Mouse (Mus musculus) stomach, embryonic 15.5 days (tissue): ENCODE data around the gene Dguok. TPM values are rescaled to one million over a fixed set of nuclear protein-coding genes. Genes with fewer than 3 reads are reported as not detected.

Source experiments
- ATAC-seq: fragments of 200-750 bp; cut with Nextera tagmentation; 2 replicates; pipeline ENCODE4 v1.8.0; 2017; ENCODE audit warnings: low read depth, moderate number of reproducible peaks, moderate TSS enrichment; ENCODE audit not compliant: insufficient read depth, low FRiP score
- H3K27ac ChIP-seq: fragments of 300-500 bp; sonication (generic); 2 replicates; pipeline ENCODE4 v1.5.1; 2015; ENCODE audit warnings: mild to moderate bottlenecking, inconsistent platforms
- H3K27me3 ChIP-seq: fragments of 300-500 bp; sonication (generic); replicated peaks from 2 replicates; pipeline ENCODE4 v1.6.1; 2015; ENCODE audit warnings: inconsistent platforms
- H3K36me3 ChIP-seq: fragments of 300-500 bp; sonication (generic); 2 replicates; pipeline ENCODE4 v1.6.1; 2015; ENCODE audit warnings: inconsistent platforms
- H3K4me1 ChIP-seq: fragments of 300-500 bp; sonication (generic); 2 replicates; pipeline ENCODE4 v1.6.1; 2015; ENCODE audit warnings: inconsistent platforms
- H3K4me2 ChIP-seq: fragments of 300-500 bp; sonication (generic); 2 replicates; pipeline ENCODE4 v1.6.1; 2015; ENCODE audit warnings: mild to moderate bottlenecking, inconsistent platforms
- H3K4me3 ChIP-seq: fragments of 300-500 bp; sonication (generic); replicated peaks from 2 replicates; pipeline ENCODE4 v1.5.1; 2015; ENCODE audit warnings: inconsistent platforms
- H3K9ac ChIP-seq: fragments of 300-500 bp; sonication (generic); 2 replicates; pipeline ENCODE4 v1.6.1; 2015; ENCODE audit warnings: inconsistent platforms
- H3K9me3 ChIP-seq: fragments of 300-500 bp; sonication (generic); 2 replicates; pipeline ENCODE4 v1.6.1; 2016; ENCODE audit warnings: inconsistent platforms
- WGBS: fragments of 180-500 bp; shearing (Covaris S2); methylation state at CpG from one replicate; pipeline ENCODE4 v1.1.7; 2015; 5-methylcytosine and 5-hydroxymethylcytosine counted together
- polyA plus RNA-seq: library from polyadenylated mRNA; unstranded; fragments of >200 nt; fragmentation: Nextera tagmentation; extraction: Ambion mirVana; gene quantifications from 2 replicates; pipeline ENCODE4 v1.2.1, GENCODE M21; 2015

Dguok gene
- 74.3 and 76.2 TPM in 2 replicates for polyA plus RNA-seq

DNA sequence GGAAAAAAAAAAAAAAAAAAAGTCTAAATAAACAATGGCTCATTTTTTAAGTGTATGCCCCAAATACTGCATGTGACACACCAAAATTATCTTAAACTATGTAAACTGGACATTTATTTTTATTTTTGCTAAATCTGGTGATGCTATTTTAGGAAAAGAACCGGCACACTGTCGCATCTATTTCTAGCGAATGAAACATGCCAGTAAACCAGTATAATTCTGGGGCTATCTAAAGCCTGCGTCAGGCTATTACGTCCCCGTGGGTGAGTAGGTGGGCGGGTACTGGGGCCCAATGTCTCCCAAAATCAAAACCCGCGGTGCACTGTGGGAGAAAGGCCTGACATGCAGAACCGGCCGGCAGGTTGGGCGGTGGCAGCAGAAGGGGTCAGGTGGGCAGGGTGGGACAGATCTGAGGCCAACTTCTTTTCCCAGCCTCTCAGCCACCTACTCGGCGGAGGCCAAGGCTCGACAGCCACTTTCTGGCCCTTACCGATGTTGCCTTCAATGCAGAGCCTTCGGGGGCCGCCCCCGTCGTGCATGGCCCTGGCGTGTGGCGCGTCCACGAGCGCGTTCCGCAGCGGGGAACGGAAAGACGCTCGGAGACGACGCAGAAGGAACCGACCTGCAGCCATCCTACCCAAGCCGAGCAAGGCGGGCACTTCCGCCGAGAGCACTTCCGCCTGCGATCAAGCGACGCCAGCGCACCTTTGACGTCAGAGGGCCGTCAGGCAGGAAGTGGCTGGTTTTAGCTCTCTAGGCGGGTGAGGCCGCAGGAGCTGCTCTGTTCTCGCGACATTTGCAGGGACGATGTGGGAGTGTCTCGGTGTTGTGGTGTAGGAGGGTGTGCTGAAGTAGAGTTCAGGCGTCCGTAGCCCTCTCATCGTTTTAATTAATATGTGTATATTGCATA lies at the start of gene Dguok:
Dguok (minus strand) TSS at position 712 of the 910 bp plus-strand sequence.
- peak within 1 kb of the TSS; percentile 66 for H3K4me2 ChIP-seq
- no peaks in the 10 kb centered on the region for H3K27me3 ChIP-seq
- no peaks in the 10 kb centered on the region for H3K9me3 ChIP-seq
- H3K4me1 ChIP-seq = peaks cover 11% of the 10 kb centered on the region; the same call in 1 of the 2 replicates
- H3K4me3 ChIP-seq = peak within 1 kb of the TSS; percentile 88
- peak within 1 kb of the TSS; percentile 99 for H3K27ac ChIP-seq
- under 1% methylated on average over 54 of the region's 54 CpGs for WGBS
- peak; percentile 98 for ATAC-seq
- H3K9ac ChIP-seq = peak within 1 kb of the TSS; percentile 85
- no peaks in the 10 kb centered on the region for H3K36me3 ChIP-seq

DNA sequence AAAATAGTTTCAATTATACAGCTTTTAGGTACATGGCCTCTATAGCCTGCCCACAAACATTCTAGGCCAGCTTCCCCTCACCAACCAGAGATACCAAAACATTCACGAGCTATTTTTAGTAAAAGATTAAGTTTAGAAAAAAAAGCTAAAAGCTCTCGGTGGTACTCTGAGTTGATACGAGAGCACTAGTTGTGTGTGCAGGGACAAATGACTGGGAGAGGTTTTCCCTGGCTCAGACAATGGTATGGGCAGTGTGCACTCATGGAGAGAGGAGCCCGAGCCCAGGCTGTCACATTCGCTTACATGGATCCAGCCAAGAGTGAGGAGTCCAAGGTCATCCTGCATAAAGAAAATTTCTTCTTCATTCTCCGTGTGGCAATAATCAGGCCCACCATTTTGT lies 49.2 kb upstream of the Dguok start:
- no peaks in the 10 kb centered on the region for H3K4me1 ChIP-seq
- no peak for ATAC-seq
- H3K4me2 ChIP-seq = no peak overlapping the region
- no peak overlapping the region for H3K4me3 ChIP-seq
- no peak overlapping the region for H3K27ac ChIP-seq
- 70% methylated on average over 6 of the region's 6 CpGs for WGBS
- H3K36me3 ChIP-seq = peaks cover 31% of the 10 kb centered on the region
- H3K9me3 ChIP-seq = no peaks in the 10 kb centered on the region
- no peak overlapping the region for H3K9ac ChIP-seq
- H3K27me3 ChIP-seq = no peaks in the 10 kb centered on the region

DNA sequence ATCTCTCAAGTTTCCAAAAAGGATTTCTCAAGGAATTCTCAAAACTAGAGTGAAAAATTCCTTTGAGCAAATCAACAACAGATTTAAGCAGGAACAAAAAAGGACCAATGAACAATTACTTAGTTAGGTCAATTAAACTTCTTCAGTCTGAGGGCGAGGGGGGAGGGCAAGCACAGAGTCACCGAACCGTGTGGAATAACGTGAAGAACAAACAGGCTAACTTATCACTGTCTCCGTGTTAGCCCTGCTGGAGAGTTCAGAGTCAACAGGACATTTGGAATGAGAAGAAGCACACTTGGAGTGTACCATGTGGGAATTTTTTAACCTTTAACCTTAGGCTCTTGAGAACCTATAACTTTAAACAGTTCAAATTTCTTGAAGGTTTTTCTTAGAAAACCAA lies 41.6 kb upstream of the Dguok start:
- H3K9me3 ChIP-seq = no peaks in the 10 kb centered on the region

DNA sequence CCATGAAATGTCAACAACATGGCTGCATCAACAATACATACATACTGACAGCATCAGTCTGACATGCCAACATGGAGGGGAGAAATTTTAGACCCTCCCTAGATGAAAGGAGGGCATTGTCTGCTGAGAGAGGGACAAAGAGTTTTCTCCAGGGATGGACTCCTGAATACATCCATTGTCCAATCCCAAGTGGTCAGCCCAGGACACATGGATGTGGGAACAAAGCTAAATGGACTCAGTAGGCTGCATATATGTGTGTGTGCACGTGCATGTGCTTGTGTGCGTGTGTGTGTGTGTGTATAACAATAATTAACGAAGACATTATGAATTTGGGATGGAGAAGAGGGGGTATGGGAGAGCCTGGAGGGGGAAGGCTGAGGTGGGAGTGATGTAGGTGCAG lies 39.0 kb upstream of the Dguok start:
- no peaks in the 10 kb centered on the region for H3K9me3 ChIP-seq
- no peak overlapping the region for H3K4me3 ChIP-seq
- H3K36me3 ChIP-seq = peaks cover 13% of the 10 kb centered on the region; the same call in 1 of the 2 replicates
- no peak overlapping the region for H3K9ac ChIP-seq
- no peaks in the 10 kb centered on the region for H3K27me3 ChIP-seq
- no peak overlapping the region for H3K4me2 ChIP-seq
- H3K27ac ChIP-seq = no peak overlapping the region
- no peak for ATAC-seq
- peaks cover 3% of the 10 kb centered on the region; the same call in 1 of the 2 replicates for H3K4me1 ChIP-seq
- WGBS = 83% methylated on average over 3 of the region's 3 CpGs

More for the DNA sequence above, 41.6 kb upstream of the Dguok start:
- Histone ChIP-seq H3K4me1 (no peaks in the 10 kb centered on the region), H3K27me3 (no peaks in the 10 kb centered on the region), H3K4me2 (no peak overlapping the region), H3K9ac (no peak overlapping the region), H3K27ac (no peak overlapping the region), H3K36me3 (peaks cover 16% of the 10 kb centered on the region; the same call in 1 of the 2 replicates), H3K4me3 (no peak overlapping the region)
- no peak for ATAC-seq
- WGBS = 50% methylated on average over 5 of the region's 5 CpGs

DNA sequence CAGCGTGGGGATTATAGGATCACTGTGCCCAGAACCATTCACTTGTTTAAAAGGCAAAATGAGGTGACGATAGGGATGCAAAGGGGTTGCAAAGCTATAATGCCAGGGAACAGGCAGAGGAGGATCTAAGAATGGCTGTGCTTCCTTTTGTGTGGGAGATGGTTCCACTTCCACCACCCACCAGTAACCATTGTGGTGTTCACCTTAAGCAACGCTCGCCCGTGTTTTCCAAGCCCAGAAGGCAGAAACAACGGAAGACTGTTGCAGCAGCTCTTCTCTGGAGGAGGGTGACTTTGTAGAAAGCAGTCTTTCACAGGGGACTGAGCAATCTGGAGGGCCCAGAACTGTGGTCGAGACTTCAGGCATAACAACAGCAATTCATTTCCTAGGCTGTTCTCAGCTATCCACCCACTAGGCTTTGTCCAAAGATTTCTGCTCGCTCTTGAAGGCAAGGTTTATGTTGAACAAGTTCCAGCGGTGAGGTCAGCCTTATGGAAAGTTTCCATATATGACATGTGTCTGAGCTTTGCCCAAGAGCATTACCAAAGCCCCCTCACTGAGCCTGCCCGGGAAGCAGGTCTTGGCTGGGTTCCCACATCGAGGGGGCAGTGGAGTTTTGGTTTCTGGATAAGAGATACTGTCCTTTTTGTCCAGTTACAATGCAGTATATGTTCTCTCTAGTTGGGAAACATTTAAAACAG lies 35.1 kb upstream of the Dguok start:
- H3K4me1 ChIP-seq = peaks cover 3% of the 10 kb centered on the region; the same call in 1 of the 2 replicates
- ATAC-seq = peak; percentile 71; the same call in 1 of the 2 replicates
- 57% methylated on average over 11 of the region's 11 CpGs for WGBS
- no peak overlapping the region for H3K4me2 ChIP-seq
- H3K36me3 ChIP-seq = 0 out of 2 replicates have a peak, but pooled peaks cover 5% of the 10 kb centered on the region
- peak overlapping the region; percentile 90 for H3K27ac ChIP-seq
- H3K9ac ChIP-seq = no peak overlapping the region
- H3K9me3 ChIP-seq = no peaks in the 10 kb centered on the region
- H3K4me3 ChIP-seq = no peak overlapping the region
- H3K27me3 ChIP-seq = no peaks in the 10 kb centered on the region

GRCm38 (mm10) chr6:83540017-83540416 lies 33.2 kb upstream of the Dguok start:
- Histone ChIP-seq H3K27ac (peak overlapping the region; percentile 67; the same call in 1 of the 2 replicates), H3K36me3 (no peaks in the 10 kb centered on the region), H3K27me3 (no peaks in the 10 kb centered on the region), H3K9ac (no peak overlapping the region), H3K9me3 (no peaks in the 10 kb centered on the region), H3K4me2 (no peak overlapping the region), H3K4me3 (no peak overlapping the region), H3K4me1 (peaks cover 3% of the 10 kb centered on the region; the same call in 1 of the 2 replicates)
- WGBS = 38% methylated on average over 4 of the region's 4 CpGs
- no peak for ATAC-seq

- Histone ChIP-seq H3K27ac (peak overlapping the region; percentile 78), H3K9ac (no peak overlapping the region), H3K36me3 (no peaks in the 10 kb centered on the region), H3K4me2 (0 out of 2 replicates have a peak overlapping the region, but pooled peaks have one; percentile 2), H3K9me3 (no peaks in the 10 kb centered on the region), H3K4me3 (no peak overlapping the region), H3K27me3 (no peaks in the 10 kb centered on the region), H3K4me1 (peaks cover 2% of the 10 kb centered on the region; the same call in 1 of the 2 replicates)
- WGBS = 18% methylated on average over 6 of the region's 6 CpGs
- no peak for ATAC-seq
These were observed 30.0 kb upstream of the Dguok start for GRCm38 (mm10) chr6:83536795-83537059.

GRCm38 (mm10) chr6:83536028-83536794 lies 29.4 kb upstream of the Dguok start, which contains the start of gene Actg2:
TSS of gene Actg2 (minus strand) at chr6:83536265.
- H3K4me3 ChIP-seq = peak within 1 kb of the TSS; percentile 25
- no peaks in the 10 kb centered on the region for H3K4me1 ChIP-seq
- peak within 1 kb of the TSS; percentile 78 for H3K27ac ChIP-seq
- H3K9me3 ChIP-seq = no peaks in the 10 kb centered on the region
- no peaks in the 10 kb centered on the region for H3K27me3 ChIP-seq
- H3K36me3 ChIP-seq = no peaks in the 10 kb centered on the region
- peak; percentile 70 for ATAC-seq
- H3K9ac ChIP-seq = no peak within 1 kb of the TSS
- WGBS = 51% methylated on average over 12 of the region's 12 CpGs
- peak within 1 kb of the TSS; percentile 4; the same call in 1 of the 2 replicates for H3K4me2 ChIP-seq

- Histone ChIP-seq H3K9me3 (no peaks in the 10 kb centered on the region), H3K36me3 (no peaks in the 10 kb centered on the region), H3K4me3 (peak overlapping the region; percentile 25; the same call in 1 of the 2 replicates), H3K27ac (no peak overlapping the region), H3K4me2 (no peak overlapping the region), H3K4me1 (no peaks in the 10 kb centered on the region), H3K27me3 (no peaks in the 10 kb centered on the region), H3K9ac (no peak overlapping the region)
- WGBS = 74% methylated on average over 2 of the region's 2 CpGs
- ATAC-seq = no peak
These were observed 25.8 kb upstream of the Dguok start for GRCm38 (mm10) chr6:83532608-83533007.

GRCm38 (mm10) chr6:83523194-83523593 lies 16.4 kb upstream of the Dguok start:
- Histone ChIP-seq H3K4me1 (0 out of 2 replicates have a peak, but pooled peaks cover 6% of the 10 kb centered on the region), H3K9ac (no peak overlapping the region), H3K9me3 (no peaks in the 10 kb centered on the region), H3K4me3 (no peak overlapping the region), H3K27ac (no peak overlapping the region), H3K36me3 (no peaks in the 10 kb centered on the region), H3K4me2 (no peak overlapping the region), H3K27me3 (no peaks in the 10 kb centered on the region)
- WGBS = 26% methylated on average over 6 of the region's 6 CpGs
- ATAC-seq = no peak

DNA sequence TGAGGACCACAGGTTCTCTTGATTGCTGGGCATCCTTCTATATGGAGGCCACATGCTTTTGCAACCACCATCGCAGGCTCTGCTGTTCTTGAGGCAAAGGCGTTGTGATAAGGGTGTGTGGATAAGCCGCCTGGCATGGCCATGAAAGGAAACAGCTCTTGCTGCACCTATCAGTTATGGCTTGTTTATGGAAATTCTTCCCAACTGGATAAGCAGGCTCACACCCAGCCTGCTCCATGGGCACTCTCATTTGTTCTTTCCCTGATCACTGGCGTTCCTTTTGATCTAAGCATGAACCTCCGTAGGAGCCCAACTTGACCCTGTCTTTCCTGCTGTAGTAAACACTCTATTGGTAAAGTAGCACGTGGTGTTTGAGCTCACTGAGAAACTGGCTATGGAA lies 15.0 kb upstream of the Dguok start:
- H3K36me3 ChIP-seq = no peaks in the 10 kb centered on the region
- H3K4me1 ChIP-seq = 0 out of 2 replicates have a peak, but pooled peaks cover 6% of the 10 kb centered on the region
- no peak overlapping the region for H3K4me2 ChIP-seq
- no peak overlapping the region for H3K9ac ChIP-seq
- H3K27me3 ChIP-seq = no peaks in the 10 kb centered on the region
- no peak overlapping the region for H3K4me3 ChIP-seq
- H3K27ac ChIP-seq = no peak overlapping the region
- WGBS = 58% methylated on average over 6 of the region's 6 CpGs
- no peak for ATAC-seq
- no peaks in the 10 kb centered on the region for H3K9me3 ChIP-seq
